ENCODE assay signal across 8 mouse cellular contexts in genomic region chr16:16212723-16213078, GRCm38 (mm10). TPM values are rescaled to one million over a fixed set of nuclear protein-coding genes. Genes with fewer than 3 reads are reported as not detected.
DNase-seq lines count a peak whose midpoint lies in the region; ATAC-seq and TF ChIP-seq lines count a peak whose summit lies in the region.

No protein-coding gene starts in this region.

- no peaks in the 10 kb centered on the region for H3K36me3 ChIP-seq in embryonic facial prominence, embryonic 15.5 days
- no peaks in the 10 kb centered on the region for H3K36me3 ChIP-seq in intestine, postnatal 0 days (ENCODE audit: control insufficient read depth, insufficient read depth)
- H3K36me3 ChIP-seq in myocyte (ENCODE audit: control insufficient read depth, insufficient read depth), result no peaks in the 10 kb centered on the region

- intact Hi-C loops in left cerebral cortex, adult 2 months (cut with DNase I), result no loop called here

- H3K4me3 ChIP-seq in left cerebral cortex, adult 2 months, result peak overlapping the region; percentile 65
- H3K4me3 ChIP-seq in embryonic facial prominence, embryonic 15.5 days (replicated peaks), result peak overlapping the region; percentile 52
- H3K4me3 ChIP-seq in intestine, postnatal 0 days (ENCODE audit: low read depth, low read length), result peak overlapping the region; percentile 84
- H3K4me3 ChIP-seq in myocyte, result peak overlapping the region; percentile 32

- no peak for DNase-seq in left cerebral cortex, adult 2 months (ENCODE audit: extremely low spot score in 1 of 2, low spot score in 2 of 2)
- DNase-seq in left cerebral cortex, adult 11 months (ENCODE audit: low spot score), result no peak
- no peak for DNase-seq in gastrocnemius, postnatal 25 days
- DNase-seq in thymus, postnatal 4 days, result no peak

- no peak overlapping the region for H3K9ac ChIP-seq in embryonic facial prominence, embryonic 15.5 days
- no peak overlapping the region for H3K9ac ChIP-seq in intestine, postnatal 0 days (ENCODE audit: low read depth, low read length)

- H3K4me1 ChIP-seq in embryonic facial prominence, embryonic 15.5 days, result peaks cover 13% of the 10 kb centered on the region
- H3K4me1 ChIP-seq in intestine, postnatal 0 days (replicated peaks; ENCODE audit: control insufficient read depth, insufficient read depth, low read length), result no peaks in the 10 kb centered on the region

- no peak overlapping the region for H3K27ac ChIP-seq in left cerebral cortex, adult 2 months
- H3K27ac ChIP-seq in embryonic facial prominence, embryonic 15.5 days (replicated peaks), result no peak overlapping the region
- peak overlapping the region; percentile 91 for H3K27ac ChIP-seq in intestine, postnatal 0 days (ENCODE audit: low read depth, low read length)

- no peak for ATAC-seq in embryonic facial prominence, embryonic 15.5 days (ENCODE audit: insufficient number of reproducible peaks, low FRiP score, low TSS enrichment, low read depth)
- ATAC-seq in intestine, postnatal 0 days, result peak; percentile 10; the same call in 1 of the 2 replicates
- no peak for ATAC-seq in CD4-positive, CD25-positive, alpha-beta regulatory T cell, adult 4 months

- H3K79me2 ChIP-seq in myocyte (ENCODE audit: control insufficient read depth, insufficient read depth), result peaks cover 2% of the 10 kb centered on the region

- H3K27me3 ChIP-seq in embryonic facial prominence, embryonic 15.5 days, result peaks cover 35% of the 10 kb centered on the region
- H3K27me3 ChIP-seq in intestine, postnatal 0 days (replicated peaks; ENCODE audit: control insufficient read depth, insufficient read depth, low read length), result no peaks in the 10 kb centered on the region
- H3K27me3 ChIP-seq in myocyte (ENCODE audit: control insufficient read depth, insufficient read depth, insufficient read length), result no peaks in the 10 kb centered on the region

- no peaks in the 10 kb centered on the region for H3K9me3 ChIP-seq in embryonic facial prominence, embryonic 15.5 days (replicated peaks)
- H3K9me3 ChIP-seq in intestine, postnatal 0 days (ENCODE audit: control insufficient read depth), result no peaks in the 10 kb centered on the region

- TF ChIP-seq CTCF in left cerebral cortex, adult 2 months (IDR thresholded peaks at IDR 0.05), result no peak
- TF ChIP-seq CTCF in intestine, postnatal 0 days (IDR thresholded peaks at IDR 0.05; ENCODE audit: low read depth), result no peak

- peak overlapping the region; percentile 13 for H3ac ChIP-seq in myocyte (ENCODE audit: control insufficient read depth, insufficient read length)

- H3K4me2 ChIP-seq in embryonic facial prominence, embryonic 15.5 days (replicated peaks), result peak overlapping the region; percentile 92
- H3K4me2 ChIP-seq in intestine, postnatal 0 days (replicated peaks; ENCODE audit: low read depth), result peak overlapping the region; percentile 94
- peak overlapping the region; percentile 75 for H3K4me2 ChIP-seq in myocyte (ENCODE audit: low read depth)

- 14% methylated on average over 7 of the region's 7 CpGs for WGBS in embryonic facial prominence, embryonic 15.5 days
- WGBS in intestine, postnatal 0 days, result 12% methylated on average over 7 of the region's 7 CpGs

- no peak for TF ChIP-seq POLR2A in myocyte (IDR thresholded peaks at IDR 0.05; ENCODE audit: insufficient read length, low read depth)

TF ChIP-seq in myocyte, 11 proteins besides CTCF, POLR2A, EP300 and RAD21:
- no peak for TF ChIP-seq E2F4 (IDR thresholded peaks at IDR 0.05; ENCODE audit: insufficient read depth)
- TF ChIP-seq USF1 (IDR thresholded peaks at IDR 0.05; ENCODE audit: low read depth), result no peak
- TF ChIP-seq POLR2AphosphoS2 (IDR thresholded peaks at IDR 0.05; ENCODE audit: insufficient read length, low read depth), result no peak
- TF ChIP-seq TCF3 (IDR thresholded peaks at IDR 0.05; ENCODE audit: insufficient read length, low read depth), result no peak
- TF ChIP-seq TCF12 (IDR thresholded peaks at IDR 0.05; ENCODE audit: insufficient read depth, poor library complexity, severe bottlenecking), result no peak
- no peak for TF ChIP-seq MAX (IDR thresholded peaks at IDR 0.05; ENCODE audit: low read depth)
- no peak for TF ChIP-seq CEBPB (IDR thresholded peaks at IDR 0.05; ENCODE audit: insufficient read depth, poor library complexity, severe bottlenecking)
- TF ChIP-seq MYOD1 (IDR thresholded peaks at IDR 0.05; ENCODE audit: control insufficient read depth in 1 of 3, insufficient read length in 2 of 3, low read depth in 2 of 3), result no peak
- no peak for TF ChIP-seq SRF (IDR thresholded peaks at IDR 0.05; ENCODE audit: control insufficient read depth, insufficient read length, low read depth)
- no peak for TF ChIP-seq REST (IDR thresholded peaks at IDR 0.05; ENCODE audit: insufficient read depth, insufficient read length)
TF ChIP-seq in myocyte: peak in this region for 0.

RNA-seq across cellular contexts. Expression of gene Pkp2, which starts 0.4 kb away (rescaled TPM):
- total RNA-seq in left cerebral cortex, adult 2 months (2021), result 1 to 10 TPM; 5.9 to 9.6 TPM
- 5.4 and 6.5 TPM in 2 replicates for polyA plus RNA-seq in embryonic facial prominence, embryonic 15.5 days (2015; fragmentation: Nextera tagmentation; extraction: Ambion mirVana)
- polyA plus RNA-seq in intestine, postnatal 0 days (2015; fragmentation: Nextera tagmentation; extraction: Ambion mirVana), result 14.9 and 15.5 TPM in 2 replicates
- polyA plus RNA-seq in myocyte (2012; fragmentation: generic; extraction: Trizol), result 9.1 TPM
- total RNA-seq in gastrocnemius, postnatal 25 days (2021), result 1 to 10 TPM; 1.7 to 2.3 TPM
- under 1 TPM; 0.15 to 0.27 TPM for polyA plus RNA-seq in CD4-positive, CD25-positive, alpha-beta regulatory T cell, adult 4 months (2017; shearing (Covaris generic))

Comparison
In these comparisons a context has a peak if more than half of its experiments do, and no peak if none do; other contexts are left out.
1. H3K4me3 ChIP-seq: peak in every context shown above with its lines; median percentile 84 in intestine, postnatal 0 days; 65 in left cerebral cortex, adult 2 months; 52 in embryonic facial prominence, embryonic 15.5 days; 32 in myocyte.